Mouse (Mus musculus) hindbrain, postnatal 0 days (tissue): ENCODE data around the gene Lclat1. TPM values are rescaled to one million over a fixed set of nuclear protein-coding genes. Genes with fewer than 3 reads are reported as not detected.

Source experiments
- ATAC-seq: fragments of 200-750 bp; cut with Nextera tagmentation; 2 replicates; pipeline ENCODE4 v1.8.0; 2017; ENCODE audit warnings: mild to moderate bottlenecking, moderate TSS enrichment, moderate library complexity
- DNase-seq: peaks from one replicate; pipeline ENCODE4 v3.0.0-alpha.2; 2015; ENCODE audit warnings: low spot score
- H3K27ac ChIP-seq: fragments of 300-500 bp; sonication (generic); 2 replicates; pipeline ENCODE4 v1.5.1; 2014; ENCODE audit warnings: mild to moderate bottlenecking
- H3K27me3 ChIP-seq: fragments of 300-500 bp; sonication (generic); 2 replicates; pipeline ENCODE4 v1.6.1; 2014; ENCODE audit warnings: low read length, mixed read lengths; ENCODE audit not compliant: insufficient read depth
- H3K36me3 ChIP-seq: fragments of 300-500 bp; sonication (generic); 2 replicates; pipeline ENCODE4 v1.6.1; 2014; ENCODE audit warnings: low read length, mixed read lengths; ENCODE audit not compliant: insufficient read depth
- H3K4me1 ChIP-seq: fragments of 300-500 bp; sonication (generic); 2 replicates; pipeline ENCODE4 v1.6.1; 2014; ENCODE audit warnings: antibody characterized with exemption, low read length, mixed read lengths; ENCODE audit not compliant: insufficient read depth
- H3K4me2 ChIP-seq: fragments of 300-500 bp; sonication (generic); 2 replicates; pipeline ENCODE4 v1.6.1; 2014; ENCODE audit warnings: low read depth, mild to moderate bottlenecking, low read length, moderate library complexity, mixed read lengths
- H3K4me3 ChIP-seq: fragments of 300-500 bp; sonication (generic); 2 replicates; pipeline ENCODE4 v1.5.1; 2014; ENCODE audit warnings: low read length
- H3K9ac ChIP-seq: fragments of 300-500 bp; sonication (generic); replicated peaks from 2 replicates; pipeline ENCODE4 v1.6.1; 2014; ENCODE audit warnings: mild to moderate bottlenecking, low read length, moderate library complexity, mixed read lengths
- H3K9me3 ChIP-seq: fragments of 300-500 bp; sonication (generic); 2 replicates; pipeline ENCODE4 v1.6.1; 2016; ENCODE audit warnings: low read length, mixed read lengths
- CTCF ChIP-seq: IDR thresholded peaks from 2 replicates; pipeline ENCODE4 v1.5.1; 2016; ENCODE audit warnings: antibody characterized with exemption, control low read depth, low read depth
- WGBS: fragments of 180-500 bp; shearing (Covaris S2); extraction: QIAGEN DNeasy Blood & Tissue Kit; methylation state at CpG from one replicate; pipeline ENCODE4 v1.1.7; 2014; 5-methylcytosine and 5-hydroxymethylcytosine counted together
- polyA plus RNA-seq: library from polyadenylated mRNA; unstranded; fragments of >200 nt; fragmentation: Nextera tagmentation; extraction: Ambion mirVana; gene quantifications from 2 replicates; pipeline ENCODE4 v1.2.1, GENCODE M21; 2015
- total RNA-seq: library from RNA; depleted of rRNA; stranded (reverse); fragments of >200 nt; gene quantifications from 2 replicates; pipeline ENCODE4 v1.2.3, GENCODE M21; 2014

Gene Lclat1
- total and polyA plus RNA-seq, 2 experiments from 2014 or later: 9.8 to 37.1 TPM

- WGBS: 70% methylated on average over 13 of the region's 13 CpGs
- Histone ChIP-seq H3K36me3 (no peaks in the 10 kb centered on the region), H3K4me2 (no peak overlapping the region), H3K4me3 (no peak overlapping the region), H3K27ac (no peak overlapping the region), H3K9ac (no peak overlapping the region), H3K4me1 (no peaks in the 10 kb centered on the region), H3K9me3 (no peaks in the 10 kb centered on the region), H3K27me3 (no peaks in the 10 kb centered on the region)
- ATAC-seq (no peak), DNase-seq (no peak)
- TF ChIP-seq CTCF: no peak
Measured at GRCm38 (mm10) chr17:73245089-73245684, 137.4 kb downstream of the Lclat1 start.

- WGBS: 73% methylated on average over 3 of the region's 3 CpGs
- no peaks in the 10 kb centered on the region for H3K4me1 ChIP-seq
- H3K4me3 ChIP-seq: no peak overlapping the region
Measured at GRCm38 (mm10) chr17:73246036-73246435, 138.3 kb downstream of the Lclat1 start.

GRCm38 (mm10) chr17:73246926-73247325, 139.1 kb downstream of the Lclat1 start:
- DNase-seq (no peak), ATAC-seq (no peak)
- H3K4me2 ChIP-seq: no peak overlapping the region
- no peak overlapping the region for H3K9ac ChIP-seq
- no peak overlapping the region for H3K27ac ChIP-seq
- H3K9me3 ChIP-seq: no peaks in the 10 kb centered on the region
- no peaks in the 10 kb centered on the region for H3K4me1 ChIP-seq
- H3K27me3 ChIP-seq: no peaks in the 10 kb centered on the region
- H3K36me3 ChIP-seq: no peaks in the 10 kb centered on the region
- TF ChIP-seq CTCF: no peak
- no peak overlapping the region for H3K4me3 ChIP-seq
- 85% methylated on average over 2 of the region's 2 CpGs for WGBS

More at GRCm38 (mm10) chr17:73246036-73246435, 138.3 kb downstream of the Lclat1 start:
- TF ChIP-seq CTCF: no peak
- Histone ChIP-seq H3K36me3 (no peaks in the 10 kb centered on the region), H3K27me3 (no peaks in the 10 kb centered on the region), H3K27ac (no peak overlapping the region), H3K4me2 (no peak overlapping the region), H3K9me3 (no peaks in the 10 kb centered on the region), H3K9ac (no peak overlapping the region)
- no peak for ATAC-seq
- no peak for DNase-seq

GRCm38 (mm10) chr17:73247758-73248157, 140.0 kb downstream of the Lclat1 start:
- Histone ChIP-seq H3K27ac (no peak overlapping the region), H3K36me3 (no peaks in the 10 kb centered on the region), H3K4me2 (no peak overlapping the region), H3K27me3 (no peaks in the 10 kb centered on the region), H3K4me1 (no peaks in the 10 kb centered on the region), H3K4me3 (no peak overlapping the region), H3K9ac (no peak overlapping the region), H3K9me3 (no peaks in the 10 kb centered on the region)
- TF ChIP-seq CTCF: no peak
- 92% methylated on average over 14 of the region's 14 CpGs for WGBS
- no peak for DNase-seq
- ATAC-seq: no peak

GRCm38 (mm10) chr17:73250488-73251141, 142.8 kb downstream of the Lclat1 start:
- H3K4me1 ChIP-seq: no peaks in the 10 kb centered on the region
- no peaks in the 10 kb centered on the region for H3K36me3 ChIP-seq
- ATAC-seq (no peak), DNase-seq (no peak)
- TF ChIP-seq CTCF: no peak
- H3K4me2 ChIP-seq: no peak overlapping the region
- no peak overlapping the region for H3K27ac ChIP-seq
- no peak overlapping the region for H3K9ac ChIP-seq
- 89% methylated on average over 3 of the region's 3 CpGs for WGBS
- no peak overlapping the region for H3K4me3 ChIP-seq
- H3K27me3 ChIP-seq: no peaks in the 10 kb centered on the region
- no peaks in the 10 kb centered on the region for H3K9me3 ChIP-seq

- Histone ChIP-seq H3K27me3 (no peaks in the 10 kb centered on the region), H3K9me3 (no peaks in the 10 kb centered on the region), H3K4me1 (no peaks in the 10 kb centered on the region), H3K4me3 (no peak overlapping the region), H3K4me2 (no peak overlapping the region), H3K9ac (no peak overlapping the region), H3K27ac (no peak overlapping the region), H3K36me3 (no peaks in the 10 kb centered on the region)
- 65% methylated on average over 8 of the region's 8 CpGs for WGBS
- ATAC-seq (no peak), DNase-seq (no peak)
- TF ChIP-seq CTCF: no peak
Measured at GRCm38 (mm10) chr17:73251142-73251502, 143.3 kb downstream of the Lclat1 start.
